Mouse (Mus musculus): ENCODE data around the gene Ccdc28b. TPM values are rescaled to one million over a fixed set of nuclear protein-coding genes. Genes with fewer than 3 reads are reported as not detected.

Ccdc28b gene
- total RNA-seq, 2 experiments from 2014 or later, result 35.0 to 41.0 TPM

DNA sequence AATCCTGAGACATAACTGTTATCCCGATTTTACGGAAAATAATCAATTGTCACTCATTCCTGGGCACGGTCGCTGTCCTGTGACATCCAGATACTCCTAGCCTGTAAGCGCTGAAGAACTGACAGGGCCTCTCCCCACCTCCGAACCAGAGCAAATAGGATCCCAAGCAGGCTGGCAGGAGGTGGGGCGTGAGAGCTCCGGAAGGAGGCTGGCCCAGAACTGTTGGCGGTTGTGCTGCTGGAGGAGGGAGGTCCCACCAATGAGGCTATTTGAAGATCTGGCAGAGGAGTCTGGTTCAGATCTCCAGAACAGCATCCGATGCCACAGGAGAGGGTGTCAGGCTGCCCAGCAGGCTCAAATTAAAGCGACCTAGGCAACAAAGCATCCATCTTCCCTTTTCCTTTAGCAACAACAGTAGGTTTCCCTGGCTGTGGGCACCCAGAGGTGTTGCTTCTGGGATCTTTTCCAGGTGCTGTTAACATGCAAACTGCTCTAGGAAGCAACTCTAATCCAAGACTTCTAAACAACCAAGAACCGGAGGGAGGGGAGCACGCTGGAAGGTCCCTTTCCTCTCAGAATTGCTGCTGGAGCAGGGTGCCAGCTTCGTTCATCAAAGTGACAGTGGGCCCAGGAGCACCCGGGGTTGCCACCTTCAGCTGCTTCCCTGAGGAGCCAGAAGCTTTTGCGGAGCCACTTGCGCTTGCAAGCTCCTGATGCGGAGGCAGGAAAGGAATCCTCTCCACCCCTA is 708 bp upstream of the Ccdc28b start:
- intact Hi-C loops (cut with DNase I), result loop anchor here (1.0 kb wide), 1 partner anchor 16 kb away; no protein-coding TSS in a partner anchor
- DNase-seq, result peak; percentile 90 to 91

GRCm38 (mm10) chr4:129622803-129623535 is 778 bp downstream of the Ccdc28b start:
- intact Hi-C loops (cut with DNase I), result no loop called here
- DNase-seq, result no peak

DNA sequence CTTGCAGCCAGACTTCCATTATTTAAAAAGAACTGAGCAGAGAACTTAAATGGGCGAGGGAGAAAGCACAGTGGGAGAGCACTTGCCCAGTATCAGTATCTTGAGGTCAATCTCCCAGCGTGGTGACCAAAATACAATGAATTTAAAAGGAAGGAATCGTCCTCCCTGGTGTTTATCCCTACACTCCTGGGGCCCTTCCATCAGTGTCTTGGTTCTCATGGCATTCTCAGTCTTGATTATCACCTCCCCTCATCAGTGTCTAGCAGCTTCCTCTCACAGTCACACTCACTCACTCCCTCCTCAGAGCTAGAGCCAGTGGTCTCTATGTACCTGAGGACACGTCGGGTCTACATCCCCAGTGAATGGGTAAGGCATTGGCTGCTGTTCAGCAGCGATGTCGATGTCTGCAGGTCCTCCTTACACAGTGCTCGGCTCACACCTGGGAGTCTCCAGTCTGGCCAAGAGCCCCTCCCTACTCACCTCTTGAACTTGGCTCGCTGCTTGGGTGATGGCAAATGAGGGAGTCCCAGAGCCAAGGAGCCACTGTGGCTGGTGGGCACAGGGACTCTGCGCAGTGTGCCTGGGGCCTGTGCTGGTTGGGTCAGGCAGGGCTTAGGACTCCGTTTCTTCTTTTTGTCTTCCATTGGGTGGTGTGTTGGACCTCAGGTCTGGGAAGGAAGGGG is 1.5 kb downstream of the Ccdc28b start:
- intact Hi-C loops (cut with DNase I), result no loop called here
- DNase-seq, result no peak

DNA sequence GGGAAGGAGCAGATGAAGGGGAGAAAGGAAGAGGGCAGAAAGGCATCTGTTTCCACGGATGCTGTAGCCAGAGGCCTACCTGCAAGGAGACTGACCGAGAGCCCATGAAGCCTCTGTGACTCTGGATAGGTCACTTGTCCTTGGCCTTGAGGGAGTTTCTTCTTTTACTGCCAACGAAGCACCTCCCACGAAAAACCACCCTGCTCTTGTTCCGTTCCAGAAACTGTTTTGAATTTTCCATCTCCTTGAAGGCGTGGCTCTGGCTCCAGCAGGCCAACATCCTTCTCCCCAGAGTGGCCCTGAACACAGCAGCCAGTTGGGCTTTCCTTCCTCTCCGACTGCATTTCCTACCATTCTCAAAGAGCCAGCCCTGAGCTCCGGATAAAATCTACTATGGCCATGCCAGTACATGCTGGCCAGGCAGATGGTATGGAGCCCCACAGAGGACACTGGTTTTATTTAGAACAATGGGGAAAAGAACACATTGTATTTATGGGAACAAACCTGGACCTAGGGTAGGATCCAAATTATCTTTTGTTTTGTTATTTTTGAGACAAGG is 2.4 kb downstream of the Ccdc28b start:
- peak; percentile 60 to 62 for DNase-seq
- intact Hi-C loops (cut with DNase I), result no loop called here

GRCm38 (mm10) chr4:129620419-129621282 is 3.1 kb downstream of the Ccdc28b start:
- no peak for DNase-seq
- intact Hi-C loops (cut with DNase I), result no loop called here

- intact Hi-C loops (cut with DNase I), result no loop called here
Observed at GRCm38 (mm10) chr4:129618786-129619691, 4.7 kb downstream of the Ccdc28b start, which contains the start of gene Iqcc. Iqcc (minus strand) TSS chr4:129619099.

GRCm38 (mm10) chr4:129618031-129618430 is 5.7 kb downstream of the Ccdc28b start:
- intact Hi-C loops (cut with DNase I), result no loop called here

More at GRCm38 (mm10) chr4:129618786-129619691, 4.7 kb downstream of the Ccdc28b start, which contains the start of gene Iqcc:
- DNase-seq, result peak; percentile 97 to 98

DNA sequence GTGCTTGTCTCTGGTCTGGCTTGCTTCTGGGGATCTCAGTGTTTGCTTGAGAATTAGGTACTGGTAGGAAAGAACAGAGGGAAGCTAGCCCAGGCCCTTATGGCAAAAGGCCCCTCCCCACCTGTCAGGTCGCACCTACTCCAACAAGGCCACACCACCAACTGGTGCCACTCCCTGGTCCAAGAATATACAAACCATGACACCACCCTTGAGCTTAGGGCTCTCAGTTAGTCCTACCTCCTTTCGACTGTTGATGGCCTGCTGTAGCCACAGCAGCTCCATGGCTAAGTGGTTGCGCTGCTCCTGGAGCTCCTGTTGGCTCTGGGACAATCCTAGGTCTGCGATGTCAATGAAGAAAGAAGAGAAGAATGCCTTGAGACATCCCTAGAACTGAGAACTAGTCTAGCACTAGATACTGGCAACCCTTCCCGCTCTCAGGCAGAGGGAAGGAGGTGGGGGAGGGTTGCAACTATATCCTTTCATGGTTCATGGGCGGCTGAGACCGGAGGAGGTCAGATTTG is 6.6 kb downstream of the Ccdc28b start:
- intact Hi-C loops (cut with DNase I), result no loop called here

More at GRCm38 (mm10) chr4:129618031-129618430, 5.7 kb downstream of the Ccdc28b start:
- no peak for DNase-seq

DNA sequence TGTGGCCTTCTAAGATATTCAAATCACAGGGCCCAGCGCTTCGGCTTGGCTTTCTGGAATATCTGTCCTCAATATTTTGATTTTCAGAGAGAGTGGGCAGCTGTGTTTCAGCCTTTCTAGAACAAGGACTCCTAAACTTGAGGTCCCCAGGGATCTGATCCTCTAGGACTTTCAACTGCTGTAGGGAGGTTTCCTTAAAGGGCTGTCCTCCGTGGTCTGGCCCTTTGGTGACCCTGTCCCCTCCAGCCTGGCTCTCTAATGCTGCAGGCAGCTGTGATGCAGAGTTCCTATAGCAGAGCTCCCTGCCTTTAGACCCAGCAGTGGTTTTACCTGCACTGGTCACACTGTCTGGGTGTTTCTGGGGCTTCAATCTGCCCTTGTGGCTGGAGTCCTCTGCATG is 7.1 kb downstream of the Ccdc28b start:
- no peak for DNase-seq
- intact Hi-C loops (cut with DNase I), result no loop called here

More for the DNA sequence above, 6.6 kb downstream of the Ccdc28b start:
- DNase-seq, result no peak

- intact Hi-C loops (cut with DNase I), result no loop called here
- no peak for DNase-seq
Observed at GRCm38 (mm10) chr4:129615801-129616290, 7.9 kb downstream of the Ccdc28b start.

- intact Hi-C loops (cut with DNase I), result no loop called here
- DNase-seq, result peak; percentile 69 to 79
Observed at GRCm38 (mm10) chr4:129614093-129614492, 9.7 kb downstream of the Ccdc28b start, which contains the start of gene Dcdc2b. Dcdc2b (minus strand) TSS chr4:129614257.

- DNase-seq, result no peak
- intact Hi-C loops (cut with DNase I), result no loop called here
Observed at GRCm38 (mm10) chr4:129610472-129610871, 13.3 kb downstream of the Ccdc28b start.

DNA sequence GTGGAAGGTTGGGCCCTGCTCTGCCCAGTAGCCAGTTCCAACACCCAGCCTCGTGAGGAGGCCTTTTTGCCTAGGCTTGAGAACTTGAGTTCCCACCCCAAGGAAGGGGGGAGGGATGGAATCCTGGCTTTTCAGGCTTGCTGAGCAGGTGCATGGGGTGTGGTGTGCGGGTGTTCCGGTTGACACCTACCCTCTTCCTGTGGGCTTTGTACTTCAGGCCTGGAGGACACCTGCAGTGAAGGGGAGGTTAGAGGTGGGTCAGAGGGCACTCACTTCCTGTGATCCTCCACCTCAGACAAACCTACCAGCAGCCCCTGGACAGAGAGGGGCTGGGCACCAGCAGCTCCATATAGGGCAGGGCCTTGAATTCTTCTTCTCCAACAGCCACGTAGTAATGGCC is 13.7 kb downstream of the Ccdc28b start:
- DNase-seq, result no peak
- intact Hi-C loops (cut with DNase I), result no loop called here

DNA sequence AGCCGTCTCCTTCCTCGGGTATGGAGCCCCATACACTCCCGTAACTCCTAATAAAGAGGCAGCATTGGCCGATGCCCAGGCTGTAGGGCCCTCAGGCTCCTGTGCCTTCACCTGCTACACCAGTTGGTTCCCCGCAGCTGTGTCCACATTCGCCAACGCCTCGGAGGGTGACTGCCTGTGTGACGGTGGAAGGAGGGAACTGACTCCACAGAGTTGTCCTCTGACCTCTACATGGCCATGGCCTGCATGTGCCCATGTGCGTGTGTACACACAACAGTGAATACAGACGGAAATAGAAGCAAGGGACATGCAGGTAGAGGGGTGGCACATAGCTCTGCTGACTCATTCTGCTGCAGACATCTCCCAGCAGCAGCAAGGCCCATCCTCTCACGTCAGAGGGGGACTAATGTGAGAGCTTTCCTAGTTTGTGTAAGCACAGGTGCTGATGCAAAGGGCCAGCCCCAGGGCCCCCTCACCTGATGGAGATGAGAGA is 14.6 kb downstream of the Ccdc28b start:
- no peak for DNase-seq
- intact Hi-C loops (cut with DNase I), result loop anchor here (2.0 to 10.0 kb wide), 2 partner anchors 60 to 114 kb away; partner anchors contain the start of genes Fam229a and Tssk3

- peak; percentile 87 to 92 for DNase-seq
- intact Hi-C loops (cut with DNase I), result loop anchor here (1.0 to 10.0 kb wide), 3 partner anchors 23 to 114 kb away; partner anchors contain the start of genes Fam229a and Tssk3
Observed at GRCm38 (mm10) chr4:129608426-129609025, 15.2 kb downstream of the Ccdc28b start.

DNA sequence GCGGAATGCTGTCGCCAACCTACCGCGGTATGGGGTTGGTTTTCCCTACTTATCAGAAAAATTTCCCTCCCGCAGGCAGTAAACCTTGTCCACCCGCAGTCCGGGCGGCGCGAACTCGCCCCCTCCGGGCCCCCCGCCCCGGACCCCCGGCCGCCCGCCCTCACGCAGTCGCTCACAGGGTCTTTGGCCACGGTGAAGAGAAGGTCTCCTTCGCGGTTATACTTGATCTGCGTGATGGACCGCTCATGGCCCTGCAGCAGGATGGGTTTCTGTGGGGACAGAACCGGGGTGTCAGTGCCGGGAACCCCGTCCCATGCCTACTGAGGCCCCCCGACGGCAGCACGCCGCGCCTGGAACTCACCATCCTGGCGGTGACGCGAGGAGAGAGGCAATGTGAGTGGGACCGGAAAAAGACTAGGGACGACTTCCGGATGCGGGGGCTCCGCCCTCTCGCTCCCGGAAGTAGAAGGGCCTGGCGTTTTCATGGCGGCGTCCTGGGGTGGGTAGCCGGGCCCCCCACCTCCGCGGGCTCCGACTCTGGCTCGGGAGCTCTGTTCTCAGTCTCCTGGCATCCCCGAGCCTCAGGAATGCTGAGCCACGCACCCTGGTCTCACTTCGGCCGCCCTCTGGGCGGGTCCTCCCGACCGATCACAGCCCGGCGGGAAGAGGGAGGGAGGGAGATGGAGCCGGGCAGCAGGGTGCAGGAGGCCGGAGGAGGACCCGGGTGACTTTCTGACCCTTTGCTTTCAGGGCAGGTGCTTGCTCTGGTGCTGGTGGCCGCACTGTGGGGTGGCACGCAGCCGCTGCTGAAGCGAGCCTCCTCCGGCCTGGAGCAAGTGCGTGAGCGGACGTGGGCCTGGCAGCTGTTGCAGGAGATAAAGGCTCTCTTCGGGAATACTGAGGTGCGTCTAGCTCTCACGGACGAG is 23.3 kb downstream of the Ccdc28b start, which contains the start of the genes Eif3i and Tmem234:
Eif3i (minus strand) TSS at position 416 of the 926 bp plus-strand sequence.
Tmem234 (plus strand) TSS at position 436 of the 926 bp plus-strand sequence.
- intact Hi-C loops (cut with DNase I), result loop anchor here (10.0 kb wide), 1 partner anchor 106 kb away; the partner anchor contains the start of genes Fam229a and Tssk3

More for the DNA sequence above, 23.3 kb downstream of the Ccdc28b start, which contains the start of the genes Eif3i and Tmem234:
- peak; percentile 89 to 91 for DNase-seq
